Mouse (Mus musculus) spleen, adult 2 months (tissue): ENCODE data around the gene Colq.

Experiments
- CTCF ChIP-seq: fragments of 200-500 bp; IDR thresholded peaks from 2 replicates; pipeline ENCODE4 v1.5.1; 2011; ENCODE audit warnings: mild to moderate bottlenecking, inconsistent platforms; ENCODE audit not compliant: insufficient read depth, insufficient read length, insufficient replicate concordance; ENCODE audit errors: extremely low read depth
- POLR2A ChIP-seq: fragments of 200-500 bp; IDR thresholded peaks from 2 replicates; pipeline ENCODE4 v1.6.1; 2011; ENCODE audit warnings: low read depth, low read length, inconsistent platforms

DNA sequence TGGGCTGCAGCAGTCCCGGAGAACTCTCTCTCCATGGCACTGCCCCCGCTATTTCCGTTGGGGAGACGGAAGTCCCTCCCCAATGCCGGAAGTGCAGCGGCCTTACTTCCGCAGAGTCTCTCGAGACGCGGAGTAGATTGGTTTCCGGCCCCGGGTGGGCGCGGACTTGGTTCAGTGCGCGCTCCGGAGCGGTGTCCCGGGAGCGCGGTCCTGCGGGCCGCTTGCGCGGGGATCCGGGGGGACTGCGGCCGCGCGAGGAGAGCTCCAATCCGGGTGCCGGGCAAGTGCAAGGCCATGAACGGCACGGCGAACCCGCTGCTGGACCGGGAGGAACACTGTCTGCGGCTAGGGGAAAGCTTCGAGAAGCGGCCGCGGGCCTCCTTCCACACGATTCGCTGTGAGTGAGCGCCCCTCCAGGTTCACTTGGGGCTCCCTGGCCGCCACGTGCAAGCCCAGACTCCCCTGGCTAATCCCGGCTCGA is 96.1 kb downstream of the Colq start, which contains the start of gene Mettl6:
- TF ChIP-seq CTCF (no peak), POLR2A (peak; percentile 14; the same call in 1 of the 2 replicates)
